Mouse (Mus musculus): Measurements from ENCODE around the gene Hacd2.

Hacd2 gene

DNA sequence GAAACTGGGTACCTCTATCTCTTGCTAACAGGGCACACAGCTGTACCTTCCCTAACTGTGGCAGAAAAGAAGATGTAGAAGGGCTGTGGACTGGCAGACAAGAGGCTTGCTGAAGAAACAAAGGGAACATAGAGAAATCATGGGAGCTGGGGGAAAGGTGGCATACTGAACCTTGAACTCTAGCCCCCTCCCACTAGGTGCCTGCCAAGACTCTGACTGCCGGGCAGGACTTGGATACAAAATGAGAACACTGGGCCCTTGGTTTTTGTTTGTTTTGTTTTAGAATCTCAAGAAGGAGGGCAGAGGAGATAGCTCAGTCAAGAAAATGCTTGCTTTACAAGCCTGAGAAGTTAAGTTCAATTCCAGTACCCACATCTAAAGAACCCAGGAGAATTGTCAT lies 14.9 kb upstream of the Hacd2 start:
- DNase-seq: no peak

- no peak for DNase-seq
These were observed 13.8 kb upstream of the Hacd2 start for GRCm38 (mm10) chr16:35008447-35008846.

DNA sequence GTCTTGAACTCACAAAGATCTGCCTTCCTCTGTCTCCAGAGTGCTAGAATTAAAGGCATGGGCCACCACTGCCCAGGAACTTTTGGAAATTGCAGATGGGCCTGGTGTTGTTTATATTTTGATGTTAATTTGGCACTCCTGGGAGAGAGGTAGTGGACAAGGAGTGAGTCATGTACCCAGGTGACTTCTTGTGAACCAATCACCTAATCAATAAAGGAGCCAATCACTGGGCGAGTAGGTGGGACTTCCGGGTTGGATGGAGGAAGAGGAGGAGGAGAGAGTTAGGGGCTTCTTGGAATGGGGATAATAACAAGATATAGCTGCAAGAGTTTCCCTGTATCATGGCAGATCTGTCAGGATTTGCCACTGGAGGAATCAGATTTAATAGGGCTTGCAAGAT lies 8.7 kb upstream of the Hacd2 start:
- no peak for DNase-seq

DNA sequence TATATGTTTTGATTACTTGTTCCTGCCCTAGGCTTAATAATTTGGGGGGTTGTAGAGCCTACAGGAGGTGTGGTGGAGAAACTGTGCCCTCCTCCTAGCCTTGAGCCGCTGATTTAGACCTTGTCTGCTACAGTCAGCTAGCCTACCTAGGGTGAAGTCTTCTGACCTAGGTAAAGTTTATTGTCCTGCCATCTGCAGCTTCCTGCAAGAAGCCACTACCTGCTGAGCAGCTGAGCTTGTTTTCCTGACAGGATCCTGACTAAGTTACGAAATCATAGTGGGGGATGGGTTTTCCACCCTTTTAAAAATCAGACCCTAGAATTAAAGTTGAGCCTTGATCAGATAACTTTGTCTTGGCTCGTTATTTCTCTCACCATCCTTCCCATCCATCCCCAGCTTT lies 5.7 kb upstream of the Hacd2 start:
- DNase-seq: no peak

DNA sequence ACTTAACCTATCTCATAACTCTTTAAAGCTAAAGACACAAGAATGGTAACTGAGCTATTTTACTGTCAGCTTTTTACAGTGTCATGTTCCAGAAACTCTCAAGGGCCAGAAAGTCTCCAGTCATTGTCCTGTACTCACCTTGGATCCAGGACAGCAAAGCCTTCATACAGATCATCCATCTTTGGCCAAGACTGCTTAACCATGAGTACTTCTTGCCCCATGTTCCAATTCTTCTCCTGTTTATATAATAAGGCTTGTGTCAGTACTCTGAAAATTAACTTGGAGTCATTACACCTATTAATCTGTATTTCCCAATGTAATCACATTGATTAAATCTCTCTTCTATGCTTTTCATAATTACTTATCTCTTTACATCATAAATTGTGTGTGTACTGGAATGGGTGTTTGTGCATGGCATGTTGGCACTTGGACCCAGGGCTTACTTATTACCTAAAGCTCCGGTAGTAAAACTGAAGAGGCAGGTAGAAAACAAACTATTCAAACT lies 3.7 kb upstream of the Hacd2 start:
- no peak for DNase-seq

DNA sequence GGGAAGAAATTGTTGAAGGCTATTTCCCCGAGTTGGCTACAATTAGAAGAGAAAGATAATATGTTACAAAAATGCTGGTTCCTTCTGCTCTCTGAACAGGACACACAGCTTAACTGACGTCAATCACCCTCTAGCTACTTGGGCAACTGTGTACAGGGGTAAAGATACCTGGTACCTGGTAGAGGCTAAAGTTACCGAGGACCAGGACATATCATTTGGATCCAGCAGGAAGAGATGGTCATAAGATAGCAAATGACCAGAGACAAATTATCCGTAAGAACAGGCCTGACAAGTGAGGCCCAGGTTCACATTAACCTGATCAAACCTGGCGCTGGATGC lies 356 bp upstream of the Hacd2 start:
- DNase-seq: no peak

GRCm38 (mm10) chr16:35023138-35023735 lies 1.0 kb downstream of the Hacd2 start:
- peak; percentile 23 for DNase-seq

- peak; percentile 15 for DNase-seq
These were observed 2.1 kb downstream of the Hacd2 start for GRCm38 (mm10) chr16:35024300-35024699.

- no peak for DNase-seq
These were observed 3.1 kb downstream of the Hacd2 start for GRCm38 (mm10) chr16:35025347-35025746.

- no peak for DNase-seq
These were observed 11.0 kb downstream of the Hacd2 start for GRCm38 (mm10) chr16:35033241-35033640.

DNA sequence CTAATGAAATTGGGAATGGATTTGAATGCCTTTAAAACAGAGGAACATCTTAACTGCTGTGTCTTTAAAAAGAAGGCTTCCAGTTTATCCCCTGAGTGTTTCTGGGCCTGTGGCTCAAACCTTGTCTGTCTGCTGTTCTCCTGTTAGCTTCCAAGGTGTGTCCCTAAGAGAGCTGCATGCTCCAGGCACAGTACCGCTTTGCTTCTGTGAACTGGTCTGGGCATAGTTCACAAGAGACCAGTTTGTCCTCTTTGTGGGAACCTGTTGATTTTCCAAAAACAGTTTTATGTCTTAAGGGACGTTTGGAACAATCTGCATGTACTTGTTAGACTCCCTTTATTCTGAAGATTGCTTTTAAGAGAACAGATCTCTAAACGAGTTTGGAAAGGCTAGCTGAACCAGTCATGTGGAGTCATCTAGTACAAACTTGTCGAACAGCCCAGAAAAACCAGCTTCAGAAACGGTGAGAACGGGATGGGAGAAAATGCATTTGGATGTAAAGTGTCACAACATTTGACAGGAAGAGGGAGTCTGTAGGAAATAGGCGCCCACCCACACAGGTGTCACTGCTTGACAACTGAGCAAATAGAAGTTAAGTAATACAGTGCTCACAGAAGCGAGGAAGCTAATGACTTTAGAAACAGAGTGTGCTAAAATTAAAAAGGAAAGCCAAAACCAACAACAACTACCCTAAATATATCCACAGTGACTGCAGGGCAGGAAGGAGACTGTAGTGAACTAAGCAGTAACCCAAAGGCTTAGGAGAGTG lies 11.8 kb downstream of the Hacd2 start:
- no peak for DNase-seq

DNA sequence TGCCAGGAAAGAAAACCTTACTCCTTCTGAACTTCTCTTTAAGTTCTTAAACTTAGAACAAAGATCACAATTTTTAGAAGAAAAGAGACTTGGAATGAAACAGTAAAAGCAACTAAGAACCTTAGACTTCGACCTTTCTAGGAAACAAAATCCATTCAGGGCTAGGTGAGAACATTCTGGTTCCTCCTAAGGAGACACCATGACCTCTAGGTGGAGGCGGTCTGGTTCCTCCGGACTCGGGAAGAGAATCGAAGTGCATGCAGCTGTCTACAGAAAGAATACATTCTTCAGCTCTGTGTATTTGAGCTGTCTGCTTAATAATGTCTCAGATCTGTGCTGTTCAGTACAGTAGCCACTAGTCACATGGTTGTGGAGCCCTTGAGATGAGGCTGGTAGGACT lies 12.7 kb downstream of the Hacd2 start:
- no peak for DNase-seq

DNA sequence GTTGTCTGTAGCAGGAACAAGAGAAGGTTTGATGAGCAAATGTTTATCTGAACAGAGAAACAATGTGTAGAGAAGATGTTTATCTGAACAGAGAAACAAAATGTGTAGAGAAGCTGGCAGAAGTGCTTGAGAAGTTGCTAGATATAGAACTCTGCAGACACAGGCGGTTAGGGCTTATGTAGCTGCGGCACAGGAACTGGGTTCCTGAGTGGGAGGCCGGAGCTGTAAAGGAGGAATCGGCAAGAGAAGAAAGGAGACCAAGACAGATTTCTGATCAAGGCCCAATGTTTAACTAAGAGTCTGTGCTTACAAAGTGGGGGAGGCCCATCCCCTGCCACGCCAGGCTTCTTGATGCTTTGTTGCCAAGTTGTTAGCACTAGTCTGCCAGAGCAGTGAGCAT lies 14.5 kb downstream of the Hacd2 start:
- no peak for DNase-seq

DNA sequence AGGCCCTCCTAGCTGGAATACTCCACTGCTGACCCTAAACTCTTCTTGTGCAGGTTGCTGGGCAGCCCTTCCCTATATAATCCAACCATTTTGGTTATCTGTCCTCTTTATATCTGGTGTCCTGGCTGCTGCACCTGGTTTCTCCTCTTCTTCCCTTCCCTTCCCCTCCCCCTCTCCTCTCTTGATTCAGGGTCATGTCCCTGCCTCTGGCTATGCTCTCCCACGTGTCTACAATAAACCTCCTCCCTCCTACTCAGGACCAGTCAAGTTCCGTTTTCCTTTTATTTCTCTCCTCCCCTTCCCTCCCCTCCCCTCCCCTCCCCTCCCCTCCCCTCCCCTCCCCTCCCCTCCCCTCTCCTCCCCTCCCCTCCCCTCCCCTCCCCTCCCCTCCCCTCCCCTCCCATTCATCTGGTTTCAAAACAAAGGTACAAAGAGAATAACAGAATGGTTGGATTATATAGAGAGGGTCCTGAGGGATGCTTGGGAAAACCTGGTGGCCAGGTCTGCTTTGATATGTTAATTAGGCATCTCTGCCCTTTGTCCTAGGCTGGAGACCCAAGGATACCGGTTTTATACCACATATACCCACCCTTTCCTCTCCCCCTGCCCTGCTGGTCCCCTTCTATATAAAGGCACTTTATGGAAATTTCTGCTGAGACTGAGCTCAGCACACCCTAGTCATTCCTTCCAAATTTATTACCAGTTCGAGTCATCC lies 16.3 kb downstream of the Hacd2 start:
- peak; percentile 51 for DNase-seq

- DNase-seq: peak; percentile 15
These were observed 17.9 kb downstream of the Hacd2 start for GRCm38 (mm10) chr16:35040154-35040553.

DNA sequence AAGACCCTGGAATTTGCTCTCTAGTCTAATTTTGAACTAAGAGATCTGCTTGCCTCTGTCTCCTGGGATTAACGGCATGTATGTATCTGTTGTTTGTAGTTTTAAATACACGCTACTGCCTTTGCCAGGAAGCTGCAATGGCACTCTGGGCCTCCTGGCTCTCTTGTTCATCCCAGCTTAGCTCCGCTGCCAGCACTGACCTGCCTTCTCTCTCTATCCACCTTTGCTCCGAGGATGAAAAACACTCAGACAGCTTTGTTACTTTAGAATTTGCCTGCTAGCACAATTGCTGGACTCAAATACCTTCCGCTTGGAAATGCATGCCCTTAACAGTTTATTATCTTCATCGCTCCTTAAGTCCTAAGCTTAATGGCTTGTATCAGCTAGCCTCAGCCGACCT lies 18.8 kb downstream of the Hacd2 start:
- DNase-seq: no peak

DNA sequence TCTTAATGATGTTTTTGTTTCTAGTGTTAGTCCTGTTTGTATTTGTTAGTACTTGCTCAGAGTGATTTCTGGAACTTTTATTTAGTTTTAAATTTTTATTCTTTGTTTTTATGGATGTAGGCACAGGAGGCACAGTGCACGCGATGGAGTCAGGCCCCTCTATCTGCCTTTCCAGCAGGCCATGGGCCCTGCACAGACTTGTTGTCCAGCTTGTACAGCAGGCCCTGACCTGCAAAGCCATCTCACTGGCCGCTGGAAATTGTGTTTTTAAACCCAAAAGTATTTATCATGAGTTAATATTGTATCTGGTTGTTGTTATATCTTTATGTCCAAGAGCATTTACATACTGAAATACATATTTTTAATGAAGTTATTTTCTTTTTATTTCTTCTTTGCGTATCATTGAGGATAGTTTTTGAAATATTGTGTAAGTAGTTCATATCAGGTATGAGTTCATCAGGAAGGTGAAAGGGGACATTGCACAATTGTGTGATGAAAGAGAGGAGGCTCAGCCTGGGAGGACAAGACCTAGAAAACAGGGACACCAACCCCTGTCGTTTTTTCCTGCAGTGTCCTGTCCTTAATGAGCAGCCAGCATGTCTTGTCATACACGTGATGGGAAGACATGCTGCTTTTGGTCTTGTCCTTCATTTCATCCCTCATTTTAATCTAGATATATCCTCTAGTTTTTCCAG lies 24.0 kb downstream of the Hacd2 start:
- no peak for DNase-seq

DNA sequence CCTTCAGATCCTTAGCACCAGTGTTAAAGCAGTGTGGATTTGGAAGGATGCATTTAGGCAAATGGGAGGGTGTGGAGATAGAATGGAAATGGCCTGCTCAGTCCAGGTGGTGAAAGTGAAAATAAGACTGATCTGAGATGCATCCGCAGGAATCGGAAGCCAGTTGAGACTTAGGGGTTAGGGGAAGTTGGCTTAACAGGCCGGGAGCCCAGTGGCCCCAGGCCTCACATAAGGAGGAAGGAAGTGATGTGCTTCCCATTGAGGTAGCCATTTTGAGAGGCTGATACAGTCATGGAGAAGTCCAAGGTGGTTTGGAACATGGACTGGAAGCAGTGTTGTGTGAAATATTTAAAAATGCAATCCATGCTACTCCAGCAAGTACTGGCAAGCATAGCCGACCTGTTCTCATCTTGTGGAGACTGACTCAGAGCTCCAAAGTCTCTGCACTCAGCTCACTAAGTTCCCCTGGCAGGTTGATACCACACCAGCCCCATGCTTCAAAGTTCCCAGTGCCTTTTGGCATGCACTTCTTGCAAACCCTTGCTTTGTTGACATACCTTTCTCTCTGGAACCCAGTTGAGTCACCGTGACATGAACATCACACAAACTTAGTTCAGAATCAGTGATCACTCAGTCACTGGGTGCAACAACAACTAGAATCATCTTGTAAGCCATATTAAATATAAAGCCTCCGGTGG lies 25.2 kb downstream of the Hacd2 start:
- no peak for DNase-seq

DNA sequence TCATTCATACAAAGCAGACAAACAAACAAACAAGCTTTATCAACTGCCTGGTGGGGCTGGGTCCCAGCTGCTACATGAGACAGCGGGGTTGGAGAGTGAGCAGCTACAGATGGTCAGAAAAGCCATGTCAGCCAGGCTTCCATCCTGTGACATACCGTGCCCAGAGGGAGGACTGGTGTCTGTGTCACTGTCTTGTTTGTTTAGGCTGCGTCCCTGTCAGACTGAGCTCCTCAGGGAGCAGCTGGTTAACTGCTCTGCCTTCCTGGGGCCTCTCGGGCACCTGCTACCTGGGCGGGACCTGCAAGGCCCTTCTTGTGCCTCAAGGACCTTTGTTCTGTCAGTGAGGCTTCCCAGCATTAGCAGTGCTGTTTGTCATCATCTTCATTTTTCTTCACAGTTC lies 28.8 kb downstream of the Hacd2 start:
- DNase-seq: peak; percentile 21

GRCm38 (mm10) chr16:35052191-35052590 lies 30.0 kb downstream of the Hacd2 start:
- DNase-seq: no peak

GRCm38 (mm10) chr16:35054432-35055193 lies 32.4 kb downstream of the Hacd2 start:
- DNase-seq: no peak

GRCm38 (mm10) chr16:35055194-35055506 lies 32.9 kb downstream of the Hacd2 start:
- DNase-seq: no peak

All from embryo, embryonic 11 days (tissue).